Mouse (Mus musculus) intestine, postnatal 0 days (tissue): ENCODE results near the gene Ssbp3. TPM values are rescaled to one million over a fixed set of nuclear protein-coding genes. Genes with fewer than 3 reads are reported as not detected.

Experiments
- ATAC-seq: fragments of 200-750 bp; cut with Nextera tagmentation; 2 replicates; pipeline ENCODE4 v1.8.0; 2017; ENCODE audit warnings: mild to moderate bottlenecking, moderate TSS enrichment, moderate library complexity
- H3K27ac ChIP-seq: fragments of 300-500 bp; sonication (generic); 2 replicates; pipeline ENCODE4 v1.5.1; 2014; ENCODE audit warnings: mild to moderate bottlenecking, low read depth, low read length, moderate library complexity
- H3K27me3 ChIP-seq: fragments of 300-500 bp; sonication (generic); replicated peaks from 2 replicates; pipeline ENCODE4 v1.6.1; 2014; ENCODE audit warnings: low read length, mixed read lengths; ENCODE audit not compliant: control insufficient read depth, insufficient read depth
- H3K36me3 ChIP-seq: fragments of 300-500 bp; sonication (generic); 2 replicates; pipeline ENCODE4 v1.6.1; 2014; ENCODE audit warnings: mild to moderate bottlenecking, moderate library complexity; ENCODE audit not compliant: control insufficient read depth, insufficient read depth
- H3K4me1 ChIP-seq: fragments of 300-500 bp; sonication (generic); replicated peaks from 2 replicates; pipeline ENCODE4 v1.6.1; 2014; ENCODE audit warnings: antibody characterized with exemption, low read length, mixed read lengths; ENCODE audit not compliant: control insufficient read depth, insufficient read depth
- H3K4me2 ChIP-seq: fragments of 300-500 bp; sonication (generic); replicated peaks from 2 replicates; pipeline ENCODE4 v1.6.1; 2014; ENCODE audit warnings: low read depth, mild to moderate bottlenecking, moderate library complexity
- H3K4me3 ChIP-seq: fragments of 300-500 bp; sonication (generic); 2 replicates; pipeline ENCODE4 v1.5.1; 2014; ENCODE audit warnings: low read depth, low read length
- H3K9ac ChIP-seq: fragments of 300-500 bp; sonication (generic); 2 replicates; pipeline ENCODE4 v1.6.1; 2014; ENCODE audit warnings: mild to moderate bottlenecking, low read depth, low read length
- H3K9me3 ChIP-seq: fragments of 300-500 bp; sonication (generic); 2 replicates; pipeline ENCODE4 v1.6.1; 2016; ENCODE audit warnings: mixed run types; ENCODE audit not compliant: control insufficient read depth
- CTCF ChIP-seq: sonication (generic); IDR thresholded peaks from 2 replicates; pipeline ENCODE4 v1.5.1; 2016; ENCODE audit warnings: low read depth, mild to moderate bottlenecking, control low read depth, antibody characterized with exemption, moderate library complexity
- WGBS: fragments of 180-500 bp; shearing (Covaris S2); extraction: QIAGEN DNeasy Blood & Tissue Kit; methylation state at CpG from one replicate; pipeline ENCODE4 v1.1.7; 2014; 5-methylcytosine and 5-hydroxymethylcytosine counted together
- polyA plus RNA-seq: library from polyadenylated mRNA; unstranded; fragments of >200 nt; fragmentation: Nextera tagmentation; extraction: Ambion mirVana; gene quantifications from 2 replicates; pipeline ENCODE4 v1.2.1, GENCODE M21; 2015

Ssbp3 gene
- polyA plus RNA-seq, 1 experiment from 2014 or later, result 45.2 TPM

- no peak for ATAC-seq
- Histone ChIP-seq H3K4me3 (no peak overlapping the region), H3K4me2 (no peak overlapping the region), H3K9ac (no peak overlapping the region), H3K27me3 (no peaks in the 10 kb centered on the region), H3K36me3 (peaks cover 37% of the 10 kb centered on the region), H3K27ac (no peak overlapping the region), H3K9me3 (no peaks in the 10 kb centered on the region), H3K4me1 (no peaks in the 10 kb centered on the region)
- no peak for TF ChIP-seq CTCF
- WGBS, result 72% methylated on average over 4 of the region's 4 CpGs
Observed at GRCm38 (mm10) chr4:106924175-106924574, 13.7 kb downstream of the Ssbp3 start.

GRCm38 (mm10) chr4:106924888-106925287, 14.4 kb downstream of the Ssbp3 start:
- no peaks in the 10 kb centered on the region for H3K9me3 ChIP-seq
- H3K27ac ChIP-seq, result no peak overlapping the region
- peaks cover 31% of the 10 kb centered on the region for H3K36me3 ChIP-seq
- ATAC-seq, result no peak
- H3K27me3 ChIP-seq, result no peaks in the 10 kb centered on the region
- WGBS, result 73% methylated on average over 10 of the region's 10 CpGs
- no peak overlapping the region for H3K9ac ChIP-seq
- H3K4me1 ChIP-seq, result no peaks in the 10 kb centered on the region
- TF ChIP-seq CTCF, result no peak
- H3K4me3 ChIP-seq, result no peak overlapping the region
- H3K4me2 ChIP-seq, result no peak overlapping the region

GRCm38 (mm10) chr4:106926401-106926800, 15.9 kb downstream of the Ssbp3 start:
- Histone ChIP-seq H3K4me2 (no peak overlapping the region), H3K9ac (no peak overlapping the region), H3K27me3 (no peaks in the 10 kb centered on the region), H3K27ac (no peak overlapping the region), H3K9me3 (no peaks in the 10 kb centered on the region), H3K4me1 (no peaks in the 10 kb centered on the region), H3K36me3 (peaks cover 34% of the 10 kb centered on the region), H3K4me3 (no peak overlapping the region)
- no peak for TF ChIP-seq CTCF
- 96% methylated on average over 9 of the region's 9 CpGs for WGBS
- no peak for ATAC-seq

- no peak overlapping the region for H3K9ac ChIP-seq
- H3K4me1 ChIP-seq, result no peaks in the 10 kb centered on the region
- 90% methylated on average over 6 of the region's 6 CpGs for WGBS
- H3K36me3 ChIP-seq, result peaks cover 37% of the 10 kb centered on the region
- H3K4me3 ChIP-seq, result no peak overlapping the region
- no peaks in the 10 kb centered on the region for H3K9me3 ChIP-seq
- ATAC-seq, result no peak
- H3K4me2 ChIP-seq, result no peak overlapping the region
- TF ChIP-seq CTCF, result no peak
- no peak overlapping the region for H3K27ac ChIP-seq
- H3K27me3 ChIP-seq, result no peaks in the 10 kb centered on the region
Observed at GRCm38 (mm10) chr4:106927034-106927433, 16.5 kb downstream of the Ssbp3 start.

- no peaks in the 10 kb centered on the region for H3K9me3 ChIP-seq
- no peak overlapping the region for H3K27ac ChIP-seq
- no peak for TF ChIP-seq CTCF
- no peak overlapping the region for H3K4me3 ChIP-seq
- ATAC-seq, result no peak
- WGBS, result 82% methylated on average over 7 of the region's 7 CpGs
- no peak overlapping the region for H3K4me2 ChIP-seq
- H3K36me3 ChIP-seq, result peaks cover 34% of the 10 kb centered on the region
- no peaks in the 10 kb centered on the region for H3K27me3 ChIP-seq
- no peak overlapping the region for H3K9ac ChIP-seq
- H3K4me1 ChIP-seq, result peaks cover 3% of the 10 kb centered on the region; the same call in 1 of the 2 replicates
Observed at GRCm38 (mm10) chr4:106928961-106929360, 18.5 kb downstream of the Ssbp3 start.

- Histone ChIP-seq H3K9me3 (no peaks in the 10 kb centered on the region), H3K27me3 (no peaks in the 10 kb centered on the region), H3K9ac (no peak overlapping the region), H3K4me3 (no peak overlapping the region), H3K27ac (no peak overlapping the region), H3K36me3 (peaks cover 24% of the 10 kb centered on the region), H3K4me2 (no peak overlapping the region), H3K4me1 (peaks cover 4% of the 10 kb centered on the region; the same call in 1 of the 2 replicates)
- WGBS, result 85% methylated on average over 7 of the region's 7 CpGs
- no peak for TF ChIP-seq CTCF
- no peak for ATAC-seq
Observed at GRCm38 (mm10) chr4:106932583-106932982, 22.1 kb downstream of the Ssbp3 start.

GRCm38 (mm10) chr4:106933813-106934482, 23.4 kb downstream of the Ssbp3 start:
- Histone ChIP-seq H3K27ac (no peak overlapping the region), H3K27me3 (no peaks in the 10 kb centered on the region), H3K9ac (no peak overlapping the region), H3K4me1 (peaks cover 4% of the 10 kb centered on the region; the same call in 1 of the 2 replicates), H3K4me2 (no peak overlapping the region), H3K9me3 (no peaks in the 10 kb centered on the region), H3K36me3 (peaks cover 24% of the 10 kb centered on the region), H3K4me3 (no peak overlapping the region)
- no peak for ATAC-seq
- 41% methylated on average over 9 of the region's 9 CpGs for WGBS
- no peak for TF ChIP-seq CTCF
